Mouse (Mus musculus): ENCODE data around the gene Cers3.
A peak's percentile ranks its signal among the peaks of the same experiment; 100 is the strongest.

The Cers3 gene

GRCm38 (mm10) chr7:66743377-66743781, at the start of gene Cers3:
Gene Cers3, plus strand, starts transcription at chr7:66743504.
- DNase-seq: no peak

DNA sequence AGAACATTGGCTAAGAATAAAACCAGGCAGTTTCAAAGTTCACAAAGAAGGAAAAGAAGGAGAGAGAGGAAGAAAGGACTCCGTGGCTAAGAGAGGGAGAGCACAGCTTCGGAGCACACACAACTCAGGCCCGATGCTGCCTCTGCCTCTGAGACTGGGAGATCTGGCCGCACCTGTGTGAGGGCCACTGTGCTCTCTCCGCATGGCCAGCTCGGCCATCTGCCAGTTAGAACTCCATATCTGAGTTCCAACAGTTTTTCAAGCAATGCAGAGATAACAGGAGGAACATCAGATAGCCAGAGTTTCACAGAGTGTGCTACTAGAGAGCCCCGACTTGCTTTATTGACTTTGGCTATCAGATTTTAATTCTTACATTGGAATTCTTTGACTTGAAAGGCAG, 48.8 kb upstream of the Cers3 start:
- DNase-seq: no peak

GRCm38 (mm10) chr7:66702721-66703120, 40.6 kb upstream of the Cers3 start:
- DNase-seq: no peak

DNA sequence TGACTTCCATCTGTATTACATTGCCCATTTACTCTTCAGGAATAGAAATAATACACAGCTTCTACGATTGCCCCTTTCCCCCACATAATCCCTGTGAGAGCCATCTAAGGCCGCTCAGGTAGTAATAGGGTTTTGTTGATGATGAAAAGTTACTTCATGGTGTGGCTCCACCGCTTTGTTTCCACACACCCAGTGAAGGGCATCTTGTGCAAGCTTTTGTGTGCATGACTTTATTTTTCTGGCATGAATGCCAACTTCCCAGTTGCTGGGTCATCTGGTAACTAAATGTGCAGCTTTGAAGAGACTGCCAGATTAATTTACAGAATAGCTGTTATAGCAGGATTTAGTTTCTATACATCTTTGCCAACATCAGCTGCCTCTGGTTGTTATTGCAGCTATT, 38.7 kb upstream of the Cers3 start:
- no peak for DNase-seq

DNA sequence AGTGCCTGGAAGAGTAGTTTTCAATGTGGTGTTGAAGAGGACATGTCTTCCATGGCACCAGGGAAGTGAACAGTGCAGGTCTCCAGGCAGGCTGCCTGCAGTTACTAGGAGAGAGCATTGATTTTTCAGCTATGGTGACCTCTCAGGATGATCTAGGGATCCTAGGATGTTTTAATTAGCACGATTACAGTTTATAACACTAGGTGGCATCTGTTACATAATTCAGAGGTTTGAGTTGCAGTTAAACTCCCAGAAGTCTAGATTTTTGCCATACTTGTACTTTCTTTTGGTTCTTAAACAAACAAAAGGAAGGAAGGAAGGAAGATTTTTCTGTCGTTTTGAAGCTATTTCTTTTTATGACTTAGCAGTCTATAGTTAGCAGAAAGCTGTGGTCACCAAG, 32.1 kb upstream of the Cers3 start:
- DNase-seq: no peak

DNA sequence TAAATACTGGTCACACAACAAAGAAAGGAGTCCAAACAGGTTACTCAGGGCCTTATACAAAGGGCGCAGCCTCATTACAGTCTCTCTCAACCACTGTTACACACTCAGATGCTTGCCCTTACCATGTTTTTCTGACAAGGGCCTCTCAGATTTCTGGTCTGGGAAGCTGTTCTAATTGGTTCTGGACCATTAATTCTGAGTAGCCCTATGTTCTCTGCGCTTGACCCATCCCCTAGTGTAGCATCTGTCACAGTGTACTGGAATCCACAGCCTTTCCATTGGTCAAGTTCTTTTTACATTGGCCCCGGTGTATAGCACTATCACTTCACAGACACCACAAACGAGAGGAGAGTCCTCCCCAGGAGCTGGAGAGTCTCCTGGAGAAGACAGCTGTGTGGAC, 18.8 kb upstream of the Cers3 start:
- no peak for DNase-seq

GRCm38 (mm10) chr7:66724954-66725353, 18.4 kb upstream of the Cers3 start:
- no peak for DNase-seq

GRCm38 (mm10) chr7:66728072-66728471, 15.2 kb upstream of the Cers3 start:
- no peak for DNase-seq

DNA sequence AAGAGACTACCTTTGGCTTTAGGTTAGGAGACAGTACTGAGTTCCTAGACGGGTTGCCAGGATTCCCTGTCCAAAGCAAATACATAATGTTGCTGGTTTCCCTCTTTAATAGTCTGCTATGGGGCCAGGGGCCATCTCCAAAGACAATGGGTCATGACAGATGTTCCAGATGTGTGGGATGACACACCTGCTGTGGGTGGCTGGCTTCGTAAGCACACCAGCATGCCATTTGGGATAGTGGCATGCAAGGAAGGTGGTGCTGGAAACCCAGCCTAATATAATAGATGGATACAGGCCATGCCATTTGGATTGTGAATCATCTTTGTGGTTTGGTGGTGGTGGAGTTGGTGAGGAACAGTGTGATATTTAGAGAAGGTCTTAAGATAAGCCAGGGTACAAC, 14.1 kb upstream of the Cers3 start:
- DNase-seq: no peak

- no peak for DNase-seq
These were observed 9.9 kb upstream of the Cers3 start for GRCm38 (mm10) chr7:66733431-66733830.

- no peak for DNase-seq
These were observed 9.4 kb upstream of the Cers3 start for GRCm38 (mm10) chr7:66733882-66734281.

- no peak for DNase-seq
These were observed 8.8 kb upstream of the Cers3 start for GRCm38 (mm10) chr7:66734466-66734865.

DNA sequence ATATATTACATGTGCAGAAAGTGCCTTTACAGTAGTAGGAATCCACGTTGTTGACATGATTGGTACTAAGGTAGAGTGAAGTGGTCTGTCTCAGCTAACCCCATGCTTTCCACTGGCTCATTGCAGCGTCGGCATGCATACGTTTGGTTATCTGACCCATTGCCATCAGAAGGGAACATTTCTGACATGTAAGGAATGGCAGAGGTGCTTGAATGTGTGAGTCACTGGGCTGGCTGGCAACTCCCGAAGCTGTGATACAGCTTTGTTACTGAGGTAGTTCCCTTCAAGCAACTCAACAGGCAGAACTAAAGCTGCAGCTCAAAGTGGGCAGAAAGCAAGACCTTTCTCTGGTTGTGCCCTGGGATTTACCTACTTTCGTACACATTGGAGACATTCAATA, 8.3 kb upstream of the Cers3 start:
- no peak for DNase-seq

DNA sequence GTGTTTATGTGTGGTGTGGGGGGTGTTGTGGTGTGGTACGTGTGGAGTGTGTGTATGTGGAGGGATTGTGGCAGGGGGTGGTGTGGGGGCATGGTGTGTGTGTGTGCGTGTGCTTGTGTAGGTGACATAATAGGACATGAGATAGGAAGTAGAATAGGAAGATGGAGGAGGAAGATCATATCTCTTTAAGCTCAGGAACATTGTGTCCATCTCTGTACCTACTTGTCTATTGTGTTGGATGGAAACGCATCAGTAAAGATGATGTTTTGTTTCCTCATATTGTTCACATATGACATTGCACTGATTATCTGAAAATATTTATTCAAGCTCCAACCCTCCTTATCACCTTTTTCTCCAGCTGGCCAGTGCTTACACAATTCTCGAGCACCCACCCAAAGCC, 5.9 kb upstream of the Cers3 start:
- no peak for DNase-seq

DNA sequence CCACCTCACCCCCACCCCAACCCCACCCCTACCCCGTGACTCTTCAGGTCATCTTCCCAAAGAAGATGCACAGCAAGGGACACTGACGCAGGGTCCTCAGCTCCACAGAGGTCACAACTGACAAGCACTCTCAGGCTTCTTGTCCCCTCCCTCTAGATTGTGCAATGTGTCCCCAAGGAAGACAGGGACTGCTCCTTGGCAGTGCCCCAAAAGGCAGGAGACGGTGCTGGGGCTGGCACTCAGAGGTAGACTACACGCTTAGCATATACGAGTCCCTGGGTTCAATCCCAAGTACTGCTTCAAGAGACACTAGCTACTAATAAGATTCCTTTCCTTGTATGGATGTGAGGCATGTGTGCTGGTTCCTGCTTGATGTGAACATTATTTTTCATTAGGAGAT, 2.3 kb upstream of the Cers3 start:
- no peak for DNase-seq

- no peak for DNase-seq
These were observed 1.9 kb upstream of the Cers3 start for GRCm38 (mm10) chr7:66741412-66741811.

- no peak for DNase-seq
These were observed 3.7 kb downstream of the Cers3 start for GRCm38 (mm10) chr7:66746972-66747371.

GRCm38 (mm10) chr7:66749998-66750397, 6.7 kb downstream of the Cers3 start:
- DNase-seq: no peak

DNA sequence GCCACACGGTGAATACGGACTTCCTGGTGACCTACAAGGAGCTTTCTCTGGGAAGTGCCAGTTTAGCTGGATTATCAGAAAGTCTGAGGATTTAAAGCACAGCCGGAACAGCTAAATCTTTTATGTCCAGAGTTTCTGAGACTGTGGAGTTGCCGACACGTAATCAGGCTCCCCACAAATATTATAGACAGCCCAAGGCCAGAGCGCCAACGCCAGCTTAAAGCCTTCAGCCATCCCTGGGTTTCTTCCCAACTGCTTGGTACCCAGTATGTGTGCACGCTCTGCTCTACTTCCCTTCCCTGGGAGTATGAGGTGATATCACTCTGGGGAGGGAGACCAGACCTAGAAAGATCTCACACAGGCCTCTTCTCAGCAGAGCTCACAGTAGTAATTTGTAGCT, 10.5 kb downstream of the Cers3 start:
- no peak for DNase-seq

DNA sequence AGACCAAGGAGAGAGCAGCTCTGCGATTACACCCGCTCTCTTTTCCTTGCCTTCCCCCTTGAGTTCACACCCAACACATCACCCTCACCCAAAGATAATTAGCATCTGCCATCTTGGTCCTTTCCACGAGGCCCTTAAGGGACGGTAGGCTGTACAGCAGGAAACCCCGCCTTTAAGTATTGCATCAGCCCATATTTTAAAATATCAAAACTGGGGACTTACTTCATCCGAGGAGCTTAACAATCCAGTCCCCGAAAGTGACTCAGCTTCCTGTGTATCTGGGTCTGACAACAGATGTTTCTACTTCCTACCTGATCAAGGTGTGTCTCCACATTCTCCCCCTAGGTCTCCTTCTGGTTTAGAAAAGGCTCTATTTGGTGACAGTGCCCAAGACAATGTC, 12.3 kb downstream of the Cers3 start:
- DNase-seq: no peak

DNA sequence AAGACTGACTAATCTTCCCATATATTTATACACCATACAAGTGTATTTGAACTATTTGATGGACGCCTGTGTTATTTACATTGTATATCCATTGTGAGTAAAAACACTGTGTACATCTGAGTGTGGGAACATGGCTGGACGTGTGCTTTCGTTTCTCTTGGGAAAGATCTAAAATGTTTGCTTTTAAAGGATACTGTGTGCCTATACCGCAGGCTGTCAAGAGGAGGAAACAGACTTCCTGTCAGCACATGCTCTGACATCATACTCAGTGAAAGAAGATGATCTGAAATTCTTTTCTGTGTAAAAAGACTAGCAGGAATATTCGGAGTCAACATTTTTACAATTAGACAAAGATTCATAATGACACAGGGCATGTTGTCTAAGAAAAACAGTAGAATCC, 26.6 kb downstream of the Cers3 start:
- no peak for DNase-seq

- DNase-seq: no peak
These were observed 27.4 kb downstream of the Cers3 start for GRCm38 (mm10) chr7:66770706-66771105.

DNA sequence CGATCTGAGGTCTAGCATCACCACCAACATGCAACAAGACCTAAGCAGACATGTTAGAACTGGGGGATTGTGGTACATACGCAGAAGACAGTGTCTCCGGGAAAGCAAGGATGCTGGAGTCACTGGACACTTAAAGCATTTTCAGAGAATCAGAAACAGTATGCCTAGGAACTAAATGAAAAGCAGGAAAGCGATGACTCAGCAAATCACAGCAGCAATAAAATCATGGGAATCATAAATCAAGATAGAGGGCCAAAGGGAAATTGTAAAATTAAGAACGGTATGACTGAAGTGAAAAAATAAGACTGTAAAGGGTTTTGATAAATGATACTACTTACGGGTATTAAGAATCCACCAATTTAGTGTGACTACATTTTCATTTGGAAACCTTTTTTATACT, 27.9 kb downstream of the Cers3 start:
- no peak for DNase-seq

GRCm38 (mm10) chr7:66779411-66779810, 36.1 kb downstream of the Cers3 start:
- DNase-seq: no peak

GRCm38 (mm10) chr7:66779944-66780942, 36.9 kb downstream of the Cers3 start:
- peak; percentile 42 for DNase-seq

All from kidney, adult 11 months (tissue).